8 mouse cellular contexts compared by ENCODE assay signal in genomic region chr4:129702454-129702853, GRCm38 (mm10). TPM values are rescaled to one million over a fixed set of nuclear protein-coding genes. Genes with fewer than 3 reads are reported as not detected.
DNase-seq lines count a peak whose midpoint lies in the region; ATAC-seq lines count a peak whose summit lies in the region.

No protein-coding gene starts in this region.

- H3K27ac ChIP-seq in hindbrain, embryonic 10.5 days, result peak overlapping the region; percentile 80
- peak overlapping the region; percentile 73 for H3K27ac ChIP-seq in midbrain, embryonic 11.5 days (ENCODE audit: low read depth, low read length)
- H3K27ac ChIP-seq in stomach, embryonic 14.5 days (ENCODE audit: low read length), result peak overlapping the region; percentile 84

- peak; percentile 18 for DNase-seq in urinary bladder, postnatal 25 days (ENCODE audit: low spot score)
- DNase-seq in urinary bladder, adult 2 months (ENCODE audit: low spot score), result no peak
- peak; percentile 75 to 79 for DNase-seq in frontal cortex, postnatal 14 days (ENCODE audit: low spot score in 2 of 2)
- DNase-seq in hindbrain, embryonic 10.5 days (ENCODE audit: low spot score), result peak; percentile 54
- peak; percentile 77 to 87 for DNase-seq in left cerebral cortex, adult 18-20 months (ENCODE audit: low spot score in 2 of 2)
- peak; percentile 89 for DNase-seq in midbrain, embryonic 11.5 days (ENCODE audit: low spot score, missing footprints)
- DNase-seq in spleen, adult 18-20 months, result no peak

- H3K4me1 ChIP-seq in hindbrain, embryonic 10.5 days (replicated peaks), result peaks cover 16% of the 10 kb centered on the region
- peaks cover 17% of the 10 kb centered on the region for H3K4me1 ChIP-seq in midbrain, embryonic 11.5 days (ENCODE audit: control insufficient read depth, insufficient read depth, low read length)
- H3K4me1 ChIP-seq in stomach, embryonic 14.5 days (ENCODE audit: control insufficient read depth, insufficient read depth, low read length), result peaks cover 21% of the 10 kb centered on the region

- H3K4me2 ChIP-seq in midbrain, embryonic 11.5 days, result no peak overlapping the region
- no peak overlapping the region for H3K4me2 ChIP-seq in stomach, embryonic 14.5 days (replicated peaks; ENCODE audit: low read depth, low read length)

- WGBS in hindbrain, embryonic 10.5 days, result 45% methylated on average over 11 of the region's 11 CpGs
- 34% methylated on average over 11 of the region's 11 CpGs for WGBS in midbrain, embryonic 11.5 days
- WGBS in stomach, embryonic 14.5 days, result 19% methylated on average over 11 of the region's 11 CpGs

- H3K9ac ChIP-seq in midbrain, embryonic 11.5 days (ENCODE audit: low read length), result peak overlapping the region; percentile 14; the same call in 1 of the 2 replicates
- H3K9ac ChIP-seq in stomach, embryonic 14.5 days (replicated peaks; ENCODE audit: low read depth, low read length), result no peak overlapping the region

- no peaks in the 10 kb centered on the region for H3K9me3 ChIP-seq in hindbrain, embryonic 10.5 days
- H3K9me3 ChIP-seq in midbrain, embryonic 11.5 days (ENCODE audit: control insufficient read depth, low read length), result no peaks in the 10 kb centered on the region
- H3K9me3 ChIP-seq in stomach, embryonic 14.5 days (ENCODE audit: control insufficient read depth, low read depth, low read length), result no peaks in the 10 kb centered on the region

- no peak overlapping the region for H3K4me3 ChIP-seq in hindbrain, embryonic 10.5 days
- H3K4me3 ChIP-seq in midbrain, embryonic 11.5 days (ENCODE audit: low read depth, low read length), result no peak overlapping the region
- no peak overlapping the region for H3K4me3 ChIP-seq in stomach, embryonic 14.5 days (ENCODE audit: low read depth, low read length)

- peaks cover 70% of the 10 kb centered on the region for H3K36me3 ChIP-seq in hindbrain, embryonic 10.5 days
- peaks cover 11% of the 10 kb centered on the region for H3K36me3 ChIP-seq in midbrain, embryonic 11.5 days (ENCODE audit: control insufficient read depth, insufficient read depth, low read length)
- H3K36me3 ChIP-seq in stomach, embryonic 14.5 days (ENCODE audit: control insufficient read depth, insufficient read depth, low read length), result peaks cover 37% of the 10 kb centered on the region

- peak; percentile 87 for ATAC-seq in midbrain, embryonic 11.5 days (ENCODE audit: low FRiP score)
- peak; percentile 88; the same call in 1 of the 2 replicates for ATAC-seq in stomach, embryonic 14.5 days (ENCODE audit: insufficient number of reproducible peaks, insufficient read depth, low FRiP score, low read depth)

- no peaks in the 10 kb centered on the region for H3K27me3 ChIP-seq in hindbrain, embryonic 10.5 days (ENCODE audit: insufficient read depth, poor library complexity, severe bottlenecking)
- no peaks in the 10 kb centered on the region for H3K27me3 ChIP-seq in midbrain, embryonic 11.5 days (ENCODE audit: control insufficient read depth, insufficient read depth, low read length)
- H3K27me3 ChIP-seq in stomach, embryonic 14.5 days (ENCODE audit: control insufficient read depth, insufficient read depth, low read length), result no peaks in the 10 kb centered on the region

RNA-seq across cellular contexts. Expression of gene Tmem39b, which starts 5.8 kb away (rescaled TPM):
- polyA plus RNA-seq in urinary bladder, adult 2 months (2012; rRNA removed), result 16.6 and 19.9 TPM in 2 replicates
- 15.2 and 24.1 TPM in 2 replicates for polyA plus RNA-seq in hindbrain, embryonic 10.5 days (2016; fragmentation: Nextera tagmentation; extraction: Ambion mirVana)
- total RNA-seq in left cerebral cortex, adult 18-20 months (2021), result 10 to 100 TPM; 14.5 to 14.9 TPM
- 35.6 and 36.3 TPM in 2 replicates for polyA plus RNA-seq in midbrain, embryonic 11.5 days (2014; fragmentation: Nextera tagmentation; extraction: Ambion mirVana)
- polyA plus RNA-seq in stomach, embryonic 14.5 days (2014; fragmentation: Nextera tagmentation; extraction: Ambion mirVana), result 27.6 and 27.7 TPM in 2 replicates

RNA-seq across cellular contexts. Expression of gene Kpna6, which starts 29.9 kb away (rescaled TPM):
- 35.8 and 37.8 TPM in 2 replicates for polyA plus RNA-seq in urinary bladder, adult 2 months (2012; rRNA removed)
- polyA plus RNA-seq in hindbrain, embryonic 10.5 days (2016; fragmentation: Nextera tagmentation; extraction: Ambion mirVana), result 14.5 and 16.4 TPM in 2 replicates
- total RNA-seq in left cerebral cortex, adult 18-20 months (2021), result 10 to 100 TPM; 91.4 to 93.4 TPM
- 13.6 and 14.9 TPM in 2 replicates for polyA plus RNA-seq in midbrain, embryonic 11.5 days (2014; fragmentation: Nextera tagmentation; extraction: Ambion mirVana)
- polyA plus RNA-seq in stomach, embryonic 14.5 days (2014; fragmentation: Nextera tagmentation; extraction: Ambion mirVana), result 12.0 and 14.4 TPM in 2 replicates

RNA-seq across cellular contexts. Expression of gene Khdrbs1, which starts 39.6 kb away (rescaled TPM):
- 21.7 and 39.0 TPM in 2 replicates for polyA plus RNA-seq in urinary bladder, adult 2 months (2012; rRNA removed)
- polyA plus RNA-seq in hindbrain, embryonic 10.5 days (2016; fragmentation: Nextera tagmentation; extraction: Ambion mirVana), result 160 and 168 TPM in 2 replicates
- total RNA-seq in left cerebral cortex, adult 18-20 months (2021), result 10 to 100 TPM; 92.3 to 98.4 TPM
- 189 and 190 TPM in 2 replicates for polyA plus RNA-seq in midbrain, embryonic 11.5 days (2014; fragmentation: Nextera tagmentation; extraction: Ambion mirVana)
- polyA plus RNA-seq in stomach, embryonic 14.5 days (2014; fragmentation: Nextera tagmentation; extraction: Ambion mirVana), result 95.5 and 103 TPM in 2 replicates

Comparison
In these comparisons a context has a peak if more than half of its experiments do, and no peak if none do; other contexts are left out.
1. DNase-seq: peak in urinary bladder, postnatal 25 days (single experiment), frontal cortex, postnatal 14 days (2 of 2), hindbrain, embryonic 10.5 days (single experiment), left cerebral cortex, adult 18-20 months (2 of 2) and midbrain, embryonic 11.5 days (single experiment); none in urinary bladder, adult 2 months (single experiment) and spleen, adult 18-20 months (0 of 2).
2. Peak in every context shown above with its lines, with median percentiles within 50 percentile points of each other: H3K27ac ChIP-seq.